Mouse (Mus musculus): ENCODE measurements around the gene Mms19.

Mms19 gene

GRCm38 (mm10) chr19:41980819-41981594 lies at the start of gene Mms19:
Mms19 (minus strand) TSS chr19:41981157.
- DNase-seq: peak; percentile 98 to 99

GRCm38 (mm10) chr19:42026158-42026557 lies 45.2 kb upstream of the Mms19 start:
- DNase-seq: peak; percentile 35 to 45

GRCm38 (mm10) chr19:42022542-42022848 lies 41.5 kb upstream of the Mms19 start:
- no peak for DNase-seq

GRCm38 (mm10) chr19:42021681-42022541 lies 41.0 kb upstream of the Mms19 start:
- DNase-seq: no peak

GRCm38 (mm10) chr19:42019011-42019522 lies 38.1 kb upstream of the Mms19 start:
- DNase-seq: peak in 1 of 2 experiments; percentile 47

- DNase-seq: no peak
Measured at GRCm38 (mm10) chr19:42017399-42018247, 36.7 kb upstream of the Mms19 start.

- no peak for DNase-seq
Measured at GRCm38 (mm10) chr19:42016840-42017239, 35.9 kb upstream of the Mms19 start.

- no peak for DNase-seq
Measured at GRCm38 (mm10) chr19:42016251-42016650, 35.3 kb upstream of the Mms19 start.

GRCm38 (mm10) chr19:42015001-42015400 lies 34.0 kb upstream of the Mms19 start:
- no peak for DNase-seq

- no peak for DNase-seq
Measured at GRCm38 (mm10) chr19:42014231-42014825, 33.4 kb upstream of the Mms19 start.

- DNase-seq: no peak
Measured at GRCm38 (mm10) chr19:42011123-42011522, 30.2 kb upstream of the Mms19 start.

- DNase-seq: no peak
Measured at GRCm38 (mm10) chr19:42010436-42010835, 29.5 kb upstream of the Mms19 start.

GRCm38 (mm10) chr19:42009067-42009466 lies 28.1 kb upstream of the Mms19 start:
- DNase-seq: no peak

GRCm38 (mm10) chr19:42008586-42008985 lies 27.6 kb upstream of the Mms19 start:
- DNase-seq: no peak

GRCm38 (mm10) chr19:42006568-42006967 lies 25.6 kb upstream of the Mms19 start:
- DNase-seq: no peak

- DNase-seq: no peak
Measured at GRCm38 (mm10) chr19:42005616-42006015, 24.7 kb upstream of the Mms19 start.

GRCm38 (mm10) chr19:42004258-42004657 lies 23.3 kb upstream of the Mms19 start:
- DNase-seq: no peak

GRCm38 (mm10) chr19:42001253-42001980 lies 20.5 kb upstream of the Mms19 start:
- DNase-seq: no peak

- no peak for DNase-seq
Measured at GRCm38 (mm10) chr19:42000446-42000958, 19.5 kb upstream of the Mms19 start.

GRCm38 (mm10) chr19:41999688-42000283 lies 18.8 kb upstream of the Mms19 start:
- no peak for DNase-seq

All from thymus, adult 18-20 months (tissue).